Mouse (Mus musculus) c-Kit-positive CD71-positive TER-119-positive erythroid progenitor cells, embryonic 14.5 days (primary cell): ENCODE data around the gene Stard7.
A peak's percentile ranks its signal among the peaks of the same experiment; 100 is the strongest.
"Not testable (repeated sequence)": the region's sequence is repeated elsewhere in the genome, so short reads cannot be mapped to it uniquely, and the experiment has no call there.

Source experiments
- DNase-seq: peaks from one replicate; pipeline ENCODE4 v3.0.0-alpha.2; 2013; ENCODE audit warnings: low spot score

Stard7 gene

DNA sequence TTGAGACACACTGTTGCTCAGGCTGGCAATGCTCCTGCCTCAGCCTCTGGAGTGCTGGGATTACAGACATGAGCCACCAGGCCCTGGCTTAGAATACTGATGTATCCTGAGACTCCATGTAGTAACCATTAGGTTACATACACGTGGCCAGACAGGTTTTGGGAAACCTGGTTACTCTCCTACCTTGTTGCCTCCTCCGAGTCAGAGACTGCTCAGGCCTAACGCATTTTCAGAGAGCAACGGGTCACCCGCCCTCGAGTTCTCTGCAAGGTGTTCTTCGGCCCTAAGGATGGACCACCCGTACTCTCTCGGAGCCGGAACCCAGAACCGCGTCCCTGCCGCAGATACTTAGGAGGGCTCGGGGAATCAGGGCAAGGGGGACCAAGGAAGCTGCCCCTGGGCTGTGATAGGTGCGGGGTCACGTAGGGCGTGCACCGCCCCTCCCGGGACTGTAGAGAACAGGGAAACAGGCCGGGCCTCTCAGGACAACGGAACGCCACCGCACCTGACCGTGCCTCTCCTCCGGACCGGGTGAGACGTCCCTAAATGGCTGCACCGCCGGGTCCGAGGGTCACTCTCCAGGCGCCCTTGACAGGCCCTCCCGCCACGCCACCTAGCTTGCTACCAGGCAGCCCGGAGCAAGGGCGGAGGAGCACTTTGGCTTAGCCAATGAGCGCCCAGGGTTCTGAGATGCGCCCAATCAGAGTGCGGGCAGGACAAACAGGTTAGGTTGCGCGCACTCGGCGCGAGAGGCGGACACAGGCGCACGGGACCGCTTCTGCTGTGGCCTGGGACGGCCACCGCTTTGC lies at the start of gene Stard7:
Gene Stard7 (plus strand): TSS at position 728 of the 809 bp plus-strand sequence.
- peak; percentile 96 for DNase-seq

GRCm38 (mm10) chr2:127225261-127225660 lies 44.8 kb upstream of the Stard7 start:
- no peak for DNase-seq

GRCm38 (mm10) chr2:127237897-127238610 lies 32.0 kb upstream of the Stard7 start:
- no peak for DNase-seq

DNA sequence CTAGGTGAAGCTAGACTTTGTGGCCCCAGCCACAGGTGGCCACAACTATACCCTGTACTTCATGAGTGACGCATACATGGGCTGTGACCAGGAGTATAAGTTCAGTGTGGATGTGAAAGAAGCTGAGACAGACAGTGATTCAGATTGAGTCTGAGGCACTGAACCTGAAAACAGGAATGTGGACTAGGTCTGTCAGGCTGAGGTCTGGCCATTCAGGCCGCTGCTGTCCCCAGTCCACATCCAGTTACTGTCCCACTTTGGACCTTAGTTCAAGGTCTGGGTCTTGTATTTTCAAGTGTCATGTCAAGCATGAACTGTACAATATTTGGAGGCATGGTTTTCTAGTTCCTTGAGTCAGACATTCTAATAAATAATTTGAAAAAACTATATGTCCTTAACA lies 30.0 kb upstream of the Stard7 start:
- no peak for DNase-seq

DNA sequence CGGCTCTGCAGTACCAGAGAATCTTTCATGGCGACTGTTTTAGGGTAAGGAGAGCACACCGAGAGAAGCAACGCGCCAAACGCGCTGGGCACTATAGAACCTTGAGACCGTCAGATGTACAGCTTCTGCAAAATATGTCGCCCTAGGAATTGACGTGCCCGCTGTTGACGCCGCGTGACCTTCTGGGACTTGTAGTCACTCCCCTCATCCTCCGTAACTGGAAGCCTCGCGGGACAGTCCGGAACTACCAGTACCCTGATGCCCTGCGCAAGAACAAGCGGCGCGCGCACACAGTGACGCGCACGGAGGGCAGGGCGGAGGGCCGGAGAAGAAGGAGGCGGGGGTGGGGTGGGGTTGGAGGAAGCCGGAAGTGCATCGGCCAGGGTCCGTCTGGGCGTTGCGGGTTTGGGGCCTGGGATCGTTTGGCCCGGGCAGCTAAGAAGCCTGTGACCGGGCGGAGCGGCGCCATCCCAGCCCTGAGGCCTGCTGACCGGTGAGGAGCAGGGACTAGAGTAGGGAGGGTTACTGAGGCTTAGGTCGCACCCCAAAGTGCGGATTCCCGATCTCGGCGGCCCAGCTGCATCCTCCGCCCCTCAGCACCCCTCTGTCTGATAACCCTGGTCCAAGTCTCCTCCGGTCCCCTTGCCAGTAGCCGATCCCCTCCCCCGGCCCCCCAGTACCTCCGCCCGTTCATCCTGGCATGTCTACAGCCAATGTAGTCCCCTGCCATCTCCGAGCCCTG lies 22.3 kb upstream of the Stard7 start, which contains the start of the genes Ciao1 and Tmem127:
Gene Ciao1 (minus strand): TSS at position 225 of the 742 bp plus-strand sequence.
Gene Tmem127 (plus strand): TSS at position 317 of the 742 bp plus-strand sequence.
- DNase-seq: peak; percentile 98

DNA sequence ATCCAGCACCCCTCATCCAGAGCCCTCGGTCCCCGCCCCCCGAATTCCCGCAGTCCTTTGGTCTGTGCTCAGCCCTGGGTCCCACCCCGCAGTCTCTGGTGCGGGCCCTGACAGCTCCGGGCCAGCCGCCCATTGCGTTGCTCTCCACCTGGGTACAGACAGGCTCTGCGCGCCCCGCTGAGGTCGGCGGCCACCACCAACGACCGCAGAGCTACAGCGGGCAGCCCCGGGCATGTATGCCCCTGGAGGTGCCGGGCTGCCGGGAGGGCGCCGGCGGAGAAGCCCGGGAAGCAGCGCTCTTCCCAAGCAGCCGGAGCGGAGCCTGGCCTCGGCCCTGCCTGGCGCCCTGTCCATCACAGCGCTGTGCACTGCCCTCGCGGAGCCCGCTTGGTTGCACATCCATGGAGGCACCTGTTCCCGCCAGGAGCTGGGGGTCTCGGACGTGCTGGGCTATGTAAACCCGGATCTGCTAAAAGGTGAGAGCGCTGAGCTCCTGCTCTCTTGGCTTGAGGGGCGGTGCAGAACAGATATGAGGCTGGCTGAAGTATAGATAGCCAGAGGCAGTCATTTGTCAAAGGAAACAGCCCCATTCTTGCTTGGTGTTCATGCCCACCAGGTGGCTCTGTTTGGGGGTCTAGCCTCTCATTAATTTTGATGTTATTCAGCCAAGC lies 21.5 kb upstream of the Stard7 start:
- peak; percentile 61 for DNase-seq

GRCm38 (mm10) chr2:127250291-127251008 lies 19.6 kb upstream of the Stard7 start:
- no peak for DNase-seq

DNA sequence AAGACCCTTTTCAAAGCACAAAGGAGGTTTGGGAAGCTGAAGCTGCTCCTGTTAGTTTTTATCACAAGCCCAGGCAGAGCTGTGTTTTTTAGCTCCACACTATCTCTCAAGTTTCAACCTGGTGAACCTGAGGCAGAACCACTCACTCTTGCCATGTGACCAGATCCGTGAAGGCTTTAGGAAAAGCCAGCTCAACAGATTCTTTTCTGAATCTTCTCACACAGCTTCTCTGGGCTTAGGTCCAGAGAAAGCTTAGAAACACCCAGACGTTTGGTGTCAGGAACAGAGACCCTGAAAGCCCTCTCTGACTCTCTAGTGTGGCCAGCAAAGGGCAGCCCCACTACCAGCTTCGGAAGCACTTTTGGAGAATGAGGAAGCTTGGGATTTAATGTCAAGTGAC lies 18.6 kb upstream of the Stard7 start:
- DNase-seq: no peak

DNA sequence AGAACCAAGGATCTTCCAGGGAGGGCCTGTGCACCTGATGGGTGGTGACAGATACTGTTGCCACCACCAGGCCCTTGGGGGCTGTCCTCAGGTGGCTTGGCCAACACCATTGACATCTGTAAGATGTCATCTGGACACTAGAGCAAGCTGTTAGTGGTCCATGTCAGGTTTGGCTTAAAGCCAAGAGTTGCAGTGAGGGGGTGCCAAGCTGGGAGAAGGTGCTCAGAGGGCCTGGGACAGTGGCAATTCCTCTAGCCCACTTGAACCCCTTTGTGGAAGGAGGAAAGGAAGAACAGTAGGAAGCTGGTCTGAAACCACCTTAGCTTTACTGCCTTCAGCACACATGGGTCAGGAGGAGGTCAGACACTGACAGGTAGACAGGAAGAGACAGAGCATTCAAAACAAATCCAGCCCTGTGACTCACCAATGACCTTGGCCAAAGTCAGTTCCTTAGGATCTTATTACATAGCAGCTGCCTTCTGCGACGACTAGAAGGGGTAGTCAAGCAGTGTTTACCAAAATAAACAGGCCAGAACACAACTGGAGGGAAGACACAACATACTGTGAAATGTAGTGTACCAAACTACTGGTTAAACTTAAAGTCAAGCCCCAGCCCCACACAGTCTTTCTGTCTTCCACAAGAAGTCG lies 18.0 kb upstream of the Stard7 start:
- no peak for DNase-seq

- no peak for DNase-seq
Observed at GRCm38 (mm10) chr2:127252787-127253186, 17.2 kb upstream of the Stard7 start.

DNA sequence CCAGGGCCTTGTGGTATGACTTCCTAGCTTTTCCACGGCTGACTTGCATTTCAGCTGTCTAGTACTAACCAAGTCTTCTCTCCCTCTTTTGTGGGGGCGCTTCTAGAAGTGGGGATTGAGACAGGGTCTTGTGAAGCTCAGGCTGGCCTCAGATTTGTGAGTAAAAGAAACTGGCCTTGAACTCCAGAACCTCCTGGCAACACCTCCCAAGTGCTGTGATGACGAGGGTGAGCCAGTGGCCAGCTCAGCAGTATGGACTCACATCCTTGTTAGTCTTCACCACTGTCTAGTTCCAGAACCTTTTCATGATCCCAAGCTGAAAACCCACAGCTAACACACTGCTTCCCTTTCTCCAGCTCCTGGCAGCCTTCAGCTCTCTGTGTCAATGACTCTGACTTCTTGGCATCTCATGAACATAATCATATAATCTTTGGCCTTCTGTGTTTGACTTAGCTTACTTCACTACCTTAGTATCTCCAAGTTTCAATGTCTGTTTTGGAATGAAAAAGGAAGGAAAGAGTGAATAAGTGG lies 15.3 kb upstream of the Stard7 start:
- no peak for DNase-seq

DNA sequence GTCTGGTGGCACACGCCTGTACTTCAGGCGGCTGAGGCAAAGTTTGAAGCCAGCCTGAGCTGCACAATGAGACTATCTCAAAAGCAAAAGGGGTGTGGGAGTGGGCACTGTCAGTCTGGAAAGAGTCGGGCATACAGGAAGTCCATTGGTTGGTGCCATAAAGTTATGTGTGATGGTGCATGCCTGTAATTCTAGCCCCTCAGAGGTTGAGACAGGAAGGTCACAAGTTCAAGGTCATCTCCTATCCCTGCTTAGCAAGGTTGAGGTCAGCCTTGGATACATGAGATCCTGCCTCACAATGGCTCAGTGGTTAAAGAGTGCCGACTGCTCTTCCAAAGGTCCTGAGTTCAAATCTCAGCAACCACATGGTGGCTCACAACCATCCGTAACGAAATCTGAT lies 14.7 kb upstream of the Stard7 start:
- no peak for DNase-seq

- DNase-seq: no peak
Observed at GRCm38 (mm10) chr2:127259340-127259739, 10.7 kb upstream of the Stard7 start.

DNA sequence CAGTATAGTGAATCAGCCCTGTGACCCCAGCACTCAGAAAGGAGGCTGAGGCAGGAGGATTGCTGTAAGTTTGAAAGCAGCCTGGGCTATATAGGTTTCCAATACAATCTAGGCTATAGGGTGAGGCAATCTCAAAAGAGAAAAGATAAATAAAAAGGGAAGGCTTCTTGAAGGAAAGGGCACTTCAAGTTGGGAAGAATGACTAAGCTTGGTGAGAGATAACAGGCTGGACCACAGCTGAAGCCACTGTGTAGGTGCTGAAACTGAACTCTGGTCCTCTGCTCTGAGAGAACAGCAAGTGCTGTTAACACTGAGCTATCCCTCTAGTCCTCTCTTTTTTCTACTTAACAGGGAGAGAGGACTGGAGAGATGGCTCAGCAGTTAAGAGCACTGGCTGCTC lies 7.5 kb upstream of the Stard7 start:
- DNase-seq: no peak

GRCm38 (mm10) chr2:127267854-127268253 lies 2.2 kb upstream of the Stard7 start:
- DNase-seq: no peak

DNA sequence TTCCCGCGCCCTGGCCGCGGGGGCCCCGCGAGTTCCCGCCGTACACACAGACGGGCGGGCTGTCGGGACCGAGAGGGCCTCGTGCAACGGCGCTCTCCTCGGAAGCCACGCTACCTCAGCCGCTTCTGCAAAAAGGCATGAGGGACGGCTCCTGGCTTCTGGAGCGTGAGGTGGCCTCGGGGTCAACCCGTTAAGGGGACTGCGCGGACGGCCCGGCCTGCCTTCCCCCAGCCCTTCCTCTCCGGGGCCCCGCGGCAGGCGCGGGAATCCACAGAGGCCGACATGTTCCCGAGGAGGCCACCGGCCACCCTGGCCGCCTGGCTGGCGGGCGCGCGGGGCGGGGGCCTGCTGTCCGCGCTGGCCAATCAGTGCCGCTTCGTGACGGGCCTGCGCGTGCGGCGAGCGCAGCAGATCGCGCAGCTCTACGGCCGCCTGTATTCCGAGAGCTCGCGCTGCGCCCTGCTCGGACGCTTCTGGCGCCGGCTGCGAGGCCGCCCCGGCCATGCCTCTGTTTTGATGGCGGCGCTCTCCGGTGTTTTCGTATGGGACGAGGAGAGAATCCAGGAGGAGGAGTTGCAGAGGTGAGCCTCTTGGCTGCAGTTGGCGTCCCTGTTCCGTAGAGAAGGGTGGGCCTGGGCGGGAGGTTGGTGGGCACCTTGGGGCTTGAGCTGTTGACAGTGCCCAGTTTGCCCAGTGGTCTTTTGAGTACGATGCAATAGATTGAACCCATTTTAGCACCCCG lies 453 bp downstream of the Stard7 start:
- peak; percentile 81 for DNase-seq

- no peak for DNase-seq
Observed at GRCm38 (mm10) chr2:127271042-127271515, 1.1 kb downstream of the Stard7 start.

DNA sequence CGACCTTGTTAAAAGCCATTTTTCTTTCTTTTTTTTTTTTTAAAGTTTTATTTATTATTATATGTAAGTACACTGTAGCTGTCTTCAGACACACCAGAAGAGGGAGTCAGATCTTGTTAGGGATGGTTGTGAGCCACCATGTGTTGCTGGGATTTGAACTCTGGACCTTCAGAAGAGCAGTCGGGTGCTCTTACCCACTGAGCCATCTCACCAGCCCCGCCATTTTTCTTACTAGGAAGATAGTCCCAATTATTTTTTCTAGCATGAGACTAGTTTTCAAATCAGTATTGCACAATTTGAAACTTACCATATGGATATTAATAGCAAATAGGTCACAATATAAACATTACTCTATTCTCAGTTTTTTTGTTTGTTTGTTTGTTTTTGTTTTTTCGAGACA lies 2.0 kb downstream of the Stard7 start:
- not testable (repeated sequence) for DNase-seq

DNA sequence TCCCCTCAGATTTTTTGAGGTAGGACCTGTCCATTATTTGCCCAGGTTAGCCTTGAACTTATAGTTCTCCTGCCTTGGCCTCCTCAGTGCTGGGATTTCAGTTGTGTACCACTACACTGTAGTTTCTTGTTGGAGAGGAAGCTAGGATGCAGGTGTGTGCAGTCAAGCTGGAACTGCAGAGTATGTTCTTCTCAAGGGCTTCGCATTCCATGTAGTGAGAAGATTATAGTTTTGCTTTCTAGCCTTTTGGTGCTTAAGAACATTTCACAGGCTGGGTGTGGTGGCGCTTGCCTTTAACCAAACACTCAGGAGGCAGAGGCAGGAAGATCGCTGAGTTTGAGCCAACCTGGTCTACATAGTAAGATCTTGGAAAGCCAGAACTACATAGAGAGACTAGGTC lies 2.8 kb downstream of the Stard7 start:
- no peak for DNase-seq

GRCm38 (mm10) chr2:127274590-127274989 lies 4.6 kb downstream of the Stard7 start:
- no peak for DNase-seq
